Mouse (Mus musculus): ENCODE results near the gene Sarnp. TPM values are rescaled to one million over a fixed set of nuclear protein-coding genes. Genes with fewer than 3 reads are reported as not detected.

Gene Sarnp
- polyA plus RNA-seq, 1 experiment from 2014 or later = 223 TPM

DNA sequence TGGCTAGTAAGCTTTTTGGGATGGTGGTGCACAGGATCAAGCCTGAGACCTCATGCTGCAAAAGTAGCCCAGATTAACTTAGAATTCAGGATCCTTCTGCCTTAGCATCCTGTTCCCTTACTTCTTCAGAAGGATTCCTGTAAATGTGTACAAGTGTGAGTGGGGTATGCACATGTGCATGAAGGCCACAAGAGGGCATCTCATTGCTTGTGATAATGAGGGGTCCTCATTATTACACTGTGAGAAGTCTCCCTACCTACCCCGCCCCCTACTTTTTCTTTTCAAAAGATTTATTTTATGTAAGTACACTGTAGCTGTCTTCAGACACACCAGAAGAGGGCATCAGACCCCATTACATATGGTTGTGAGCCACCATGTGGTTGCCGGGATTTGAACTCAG is 98.4 kb downstream of the Sarnp start:
- 87% methylated on average over 2 of the region's 2 CpGs for WGBS
- DNase-seq = peak; percentile 23
- no peak for ATAC-seq (ENCODE audit: insufficient read depth)
- Histone ChIP-seq H3K9ac (no peak overlapping the region), H3K27me3 (ENCODE audit: insufficient read depth, low read length) (no peaks in the 10 kb centered on the region), H3K4me3 (ENCODE audit: low read depth, low read length) (no peak overlapping the region), H3K9me3 (ENCODE audit: low read depth, low read length) (no peaks in the 10 kb centered on the region), H3K36me3 (ENCODE audit: insufficient read depth) (peaks cover 66% of the 10 kb centered on the region), H3K4me2 (no peak overlapping the region), H3K4me1 (ENCODE audit: insufficient read depth) (no peaks in the 10 kb centered on the region), H3K27ac (ENCODE audit: low read depth) (no peak overlapping the region)
- TF ChIP-seq CTCF (IDR thresholded peaks at IDR 0.05; ENCODE audit: low read depth) = peak; percentile 42

DNA sequence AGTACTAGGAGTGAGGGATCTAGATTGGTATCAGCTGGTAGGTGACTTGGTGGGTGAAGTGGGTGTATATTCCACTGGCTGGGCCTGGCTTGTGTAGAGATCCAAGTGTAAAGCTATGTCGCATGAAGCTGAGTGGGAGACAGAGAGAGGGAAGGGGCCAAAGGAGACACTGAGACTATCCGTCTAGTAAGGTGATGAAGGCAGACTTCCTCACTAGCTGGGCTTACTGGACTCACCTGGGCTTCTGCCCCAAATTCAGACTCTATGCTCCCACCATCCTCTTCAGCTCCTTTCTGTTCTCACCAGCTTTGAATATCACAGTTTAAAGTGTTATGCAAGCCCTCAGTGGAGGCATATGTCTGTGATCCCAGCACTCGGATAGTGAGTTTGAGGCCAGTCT is 99.5 kb downstream of the Sarnp start:
- TF ChIP-seq CTCF (IDR thresholded peaks at IDR 0.05; ENCODE audit: low read depth) = no peak
- Histone ChIP-seq H3K27me3 (ENCODE audit: insufficient read depth, low read length) (no peaks in the 10 kb centered on the region), H3K9me3 (ENCODE audit: low read depth, low read length) (no peaks in the 10 kb centered on the region), H3K27ac (ENCODE audit: low read depth) (no peak overlapping the region), H3K4me3 (ENCODE audit: low read depth, low read length) (no peak overlapping the region), H3K4me2 (no peak overlapping the region), H3K9ac (no peak overlapping the region), H3K4me1 (ENCODE audit: insufficient read depth) (no peaks in the 10 kb centered on the region), H3K36me3 (ENCODE audit: insufficient read depth) (peaks cover 61% of the 10 kb centered on the region)
- ATAC-seq (ENCODE audit: insufficient read depth) = no peak
- DNase-seq = no peak
- WGBS = 86% methylated on average over 3 of the region's 3 CpGs

- no peak overlapping the region for H3K4me2 ChIP-seq
- H3K36me3 ChIP-seq (ENCODE audit: insufficient read depth) = peaks cover 56% of the 10 kb centered on the region
- no peak for TF ChIP-seq CTCF (IDR thresholded peaks at IDR 0.05; ENCODE audit: low read depth)
- H3K9me3 ChIP-seq (ENCODE audit: low read depth, low read length) = no peaks in the 10 kb centered on the region
- ATAC-seq (ENCODE audit: insufficient read depth) (no peak), DNase-seq (no peak)
- no peak overlapping the region for H3K9ac ChIP-seq
- peaks cover 3% of the 10 kb centered on the region; the same call in 1 of the 2 replicates for H3K4me1 ChIP-seq (ENCODE audit: insufficient read depth)
- WGBS = 86% methylated on average over 6 of the region's 6 CpGs
- H3K27me3 ChIP-seq (ENCODE audit: insufficient read depth, low read length) = no peaks in the 10 kb centered on the region
- H3K27ac ChIP-seq (ENCODE audit: low read depth) = no peak overlapping the region
- no peak overlapping the region for H3K4me3 ChIP-seq (ENCODE audit: low read depth, low read length)
These were observed 100.3 kb downstream of the Sarnp start for GRCm38 (mm10) chr10:128917400-128917799.

DNA sequence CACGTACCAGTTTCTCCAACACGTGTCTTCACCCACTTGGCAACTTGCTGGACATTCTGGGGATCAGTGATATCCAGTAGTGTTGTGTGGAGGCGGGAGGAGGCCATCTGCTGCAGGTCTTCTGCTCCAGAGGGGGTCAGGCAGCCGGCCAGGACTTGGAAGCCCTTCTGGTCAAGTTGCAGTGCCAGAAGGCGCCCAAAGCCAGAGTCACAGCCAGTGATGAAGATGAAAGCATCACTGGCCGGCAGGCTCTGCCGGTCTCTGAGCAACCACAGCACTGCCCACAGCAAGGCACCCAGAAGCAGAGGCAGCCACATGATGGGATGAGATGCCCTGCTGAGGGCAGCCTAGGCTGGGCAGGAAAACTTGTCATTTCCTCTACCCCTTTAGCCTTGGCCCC is 101.1 kb downstream of the Sarnp start:
- Histone ChIP-seq H3K4me2 (no peak overlapping the region), H3K27ac (ENCODE audit: low read depth) (no peak overlapping the region), H3K36me3 (ENCODE audit: insufficient read depth) (peaks cover 56% of the 10 kb centered on the region), H3K4me1 (ENCODE audit: insufficient read depth) (peaks cover 3% of the 10 kb centered on the region; the same call in 1 of the 2 replicates), H3K9me3 (ENCODE audit: low read depth, low read length) (no peaks in the 10 kb centered on the region), H3K4me3 (ENCODE audit: low read depth, low read length) (no peak overlapping the region), H3K27me3 (ENCODE audit: insufficient read depth, low read length) (no peaks in the 10 kb centered on the region), H3K9ac (no peak overlapping the region)
- 70% methylated on average over 7 of the region's 7 CpGs for WGBS
- no peak for TF ChIP-seq CTCF (IDR thresholded peaks at IDR 0.05; ENCODE audit: low read depth)
- DNase-seq = no peak
- no peak for ATAC-seq (ENCODE audit: insufficient read depth)

GRCm38 (mm10) chr10:128919203-128919631 is 102.1 kb downstream of the Sarnp start:
- Histone ChIP-seq H3K36me3 (ENCODE audit: insufficient read depth) (peaks cover 46% of the 10 kb centered on the region), H3K9ac (no peak overlapping the region), H3K27me3 (ENCODE audit: insufficient read depth, low read length) (no peaks in the 10 kb centered on the region), H3K27ac (ENCODE audit: low read depth) (peak overlapping the region; percentile 32; the same call in 1 of the 2 replicates), H3K4me2 (no peak overlapping the region), H3K4me3 (ENCODE audit: low read depth, low read length) (no peak overlapping the region), H3K9me3 (ENCODE audit: low read depth, low read length) (no peaks in the 10 kb centered on the region), H3K4me1 (ENCODE audit: insufficient read depth) (peaks cover 3% of the 10 kb centered on the region; the same call in 1 of the 2 replicates)
- 19% methylated on average over 6 of the region's 6 CpGs for WGBS
- DNase-seq (peak; percentile 35), ATAC-seq (ENCODE audit: insufficient read depth) (no peak)
- no peak for TF ChIP-seq CTCF (IDR thresholded peaks at IDR 0.05; ENCODE audit: low read depth)

DNA sequence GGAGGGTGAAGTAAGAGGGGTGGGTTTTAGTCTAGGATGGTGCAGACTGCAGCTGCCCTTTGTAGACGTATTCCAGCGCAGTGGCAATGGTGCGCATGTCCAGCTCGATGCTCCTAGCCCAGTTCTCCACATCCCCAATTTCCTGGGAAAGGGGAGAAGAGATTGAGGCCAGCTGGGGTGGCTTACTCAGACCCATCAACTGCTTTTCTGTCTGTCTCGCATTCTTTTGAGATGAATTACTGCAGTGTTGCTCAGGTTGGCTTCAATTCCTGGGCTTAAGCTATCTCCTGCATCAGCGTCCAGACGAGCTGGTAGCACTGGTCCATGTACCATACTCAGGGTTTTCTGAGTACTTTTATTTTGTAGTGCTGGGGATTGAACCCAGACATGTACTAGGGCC is 102.8 kb downstream of the Sarnp start:
- no peak for ATAC-seq (ENCODE audit: insufficient read depth)
- Histone ChIP-seq H3K4me3 (ENCODE audit: low read depth, low read length) (no peak overlapping the region), H3K9ac (no peak overlapping the region), H3K9me3 (ENCODE audit: low read depth, low read length) (no peaks in the 10 kb centered on the region), H3K4me2 (no peak overlapping the region), H3K4me1 (ENCODE audit: insufficient read depth) (peaks cover 3% of the 10 kb centered on the region; the same call in 1 of the 2 replicates), H3K27ac (ENCODE audit: low read depth) (0 out of 2 replicates have a peak overlapping the region, but pooled peaks have one; percentile 43), H3K36me3 (ENCODE audit: insufficient read depth) (peaks cover 39% of the 10 kb centered on the region), H3K27me3 (ENCODE audit: insufficient read depth, low read length) (no peaks in the 10 kb centered on the region)
- no peak for TF ChIP-seq CTCF (IDR thresholded peaks at IDR 0.05; ENCODE audit: low read depth)
- 78% methylated on average over 7 of the region's 7 CpGs for whole genome bisulfite sequencing
- no peak for DNase-seq

GRCm38 (mm10) chr10:128920736-128921161 is 103.6 kb downstream of the Sarnp start:
- no peak for TF ChIP-seq CTCF (IDR thresholded peaks at IDR 0.05; ENCODE audit: low read depth)
- 59% methylated on average over 3 of the region's 3 CpGs for WGBS
- Histone ChIP-seq H3K9ac (no peak overlapping the region), H3K4me2 (no peak overlapping the region), H3K27me3 (ENCODE audit: insufficient read depth, low read length) (no peaks in the 10 kb centered on the region), H3K4me1 (ENCODE audit: insufficient read depth) (peaks cover 3% of the 10 kb centered on the region; the same call in 1 of the 2 replicates), H3K4me3 (ENCODE audit: low read depth, low read length) (no peak overlapping the region), H3K27ac (ENCODE audit: low read depth) (0 out of 2 replicates have a peak overlapping the region, but pooled peaks have one; percentile 38), H3K36me3 (ENCODE audit: insufficient read depth) (peaks cover 33% of the 10 kb centered on the region), H3K9me3 (ENCODE audit: low read depth, low read length) (no peaks in the 10 kb centered on the region)
- ATAC-seq (ENCODE audit: insufficient read depth) (no peak), DNase-seq (peak; percentile 37)
